Comparison of ENCODE assay signal across 23 mouse cellular contexts in genomic region chr9:15447397-15447796, GRCm38 (mm10). TPM values are rescaled to one million over a fixed set of nuclear protein-coding genes. Genes with fewer than 3 reads are reported as not detected.
DNase-seq lines count a peak whose midpoint lies in the region; ATAC-seq and TF ChIP-seq lines count a peak whose summit lies in the region.
"Had no signal": no experiment of that assay in that cellular context is flagged by ENCODE, and none has a peak within 500 bp of the region (broad histone marks: within the 10 kb centered on the region; RNA-seq: fewer than 3 reads in every experiment).

No protein-coding gene starts in this region.

- no peaks in the 10 kb centered on the region for H3K4me1 ChIP-seq in intestine, embryonic 15.5 days (replicated peaks)
- H3K4me1 ChIP-seq in intestine, embryonic 16.5 days (ENCODE audit: control insufficient read depth, insufficient read depth, low read length): no peaks in the 10 kb centered on the region
- no peaks in the 10 kb centered on the region for H3K4me1 ChIP-seq in intestine, postnatal 0 days (replicated peaks; ENCODE audit: control insufficient read depth, insufficient read depth, low read length)

- no peaks in the 10 kb centered on the region for H3K9me3 ChIP-seq in intestine, embryonic 15.5 days
- H3K9me3 ChIP-seq in intestine, embryonic 16.5 days (ENCODE audit: control insufficient read depth, low read length): no peaks in the 10 kb centered on the region
- no peaks in the 10 kb centered on the region for H3K9me3 ChIP-seq in intestine, postnatal 0 days (ENCODE audit: control insufficient read depth)
- H3K9me3 ChIP-seq: G1E had no signal

- H3K27me3 ChIP-seq in intestine, embryonic 15.5 days (replicated peaks): no peaks in the 10 kb centered on the region
- no peaks in the 10 kb centered on the region for H3K27me3 ChIP-seq in intestine, embryonic 16.5 days (replicated peaks; ENCODE audit: control insufficient read depth, insufficient read depth, low read length)
- H3K27me3 ChIP-seq in intestine, postnatal 0 days (replicated peaks; ENCODE audit: control insufficient read depth, insufficient read depth, low read length): no peaks in the 10 kb centered on the region
- H3K27me3 ChIP-seq: CH12.LX had no signal

- no peak overlapping the region for H3K4me3 ChIP-seq in intestine, embryonic 15.5 days (replicated peaks)
- no peak overlapping the region for H3K4me3 ChIP-seq in intestine, embryonic 16.5 days (ENCODE audit: low read length)
- no peak overlapping the region for H3K4me3 ChIP-seq in intestine, postnatal 0 days (ENCODE audit: low read depth, low read length)

- intact Hi-C loops in heart, postnatal 36 days (cut with DNase I): no loop called here

- WGBS in intestine, embryonic 15.5 days: 50% methylated on average over 2 of the region's 2 CpGs
- WGBS in intestine, embryonic 16.5 days: 69% methylated on average over 2 of the region's 2 CpGs
- 50% methylated on average over 2 of the region's 2 CpGs for WGBS in intestine, postnatal 0 days

- DNase-seq in heart, adult 11 months: peak; percentile 24
- DNase-seq in heart, postnatal 36 days: no peak
- DNase-seq in thymus, postnatal 0 days (ENCODE audit: low spot score): no peak
- DNase-seq in urinary bladder, postnatal 36 days (ENCODE audit: low spot score in 2 of 2): no peak
- no peak for DNase-seq in retina, postnatal 1 day
- DNase-seq: adrenal gland, adult 2 months; adrenal gland, adult 8-10 months; adrenal gland, postnatal 10 days; adrenal gland, postnatal 14 days; adrenal gland, postnatal 25 days; adrenal gland, postnatal 36 days; B cell, adult 2 months; cerebellum, adult 11 months; cerebellum, adult 11-12 months had no signal

- H3K27ac ChIP-seq in intestine, embryonic 15.5 days: no peak overlapping the region
- H3K27ac ChIP-seq in intestine, embryonic 16.5 days (ENCODE audit: low read length): no peak overlapping the region
- no peak overlapping the region for H3K27ac ChIP-seq in intestine, postnatal 0 days (ENCODE audit: low read depth, low read length)

- ATAC-seq in intestine, embryonic 15.5 days: peak; percentile 59; the same call in 1 of the 2 replicates
- ATAC-seq in intestine, embryonic 16.5 days: peak; percentile 64
- 0 out of 2 replicates have a peak, but pooled peaks have one; percentile 25 for ATAC-seq in intestine, postnatal 0 days
- ATAC-seq: activated CD4-positive, CD25-positive, alpha-beta regulatory T cell, adult 4 months; CD4-positive, CD25-positive, alpha-beta regulatory T cell, adult 4 months; Patski had no signal

- no peak for TF ChIP-seq CTCF in intestine, postnatal 0 days (IDR thresholded peaks at IDR 0.05; ENCODE audit: low read depth)

- no peak overlapping the region for H3K4me2 ChIP-seq in intestine, embryonic 15.5 days (replicated peaks)
- H3K4me2 ChIP-seq in intestine, embryonic 16.5 days (ENCODE audit: low read depth, low read length): no peak overlapping the region
- no peak overlapping the region for H3K4me2 ChIP-seq in intestine, postnatal 0 days (replicated peaks; ENCODE audit: low read depth)

- H3K9ac ChIP-seq in intestine, embryonic 15.5 days: no peak overlapping the region
- no peak overlapping the region for H3K9ac ChIP-seq in intestine, embryonic 16.5 days (ENCODE audit: low read depth, low read length)
- H3K9ac ChIP-seq in intestine, postnatal 0 days (ENCODE audit: low read depth, low read length): no peak overlapping the region

- no peaks in the 10 kb centered on the region for H3K36me3 ChIP-seq in intestine, embryonic 15.5 days
- no peaks in the 10 kb centered on the region for H3K36me3 ChIP-seq in intestine, embryonic 16.5 days (ENCODE audit: control insufficient read depth, insufficient read depth, low read length)
- H3K36me3 ChIP-seq in intestine, postnatal 0 days (ENCODE audit: control insufficient read depth, insufficient read depth): no peaks in the 10 kb centered on the region
- H3K36me3 ChIP-seq: G1E had no signal

RNA-seq across cellular contexts. Expression of gene Smco4, which starts 45.8 kb away (rescaled TPM):
- total RNA-seq in heart, postnatal 36 days (2021): 10 to 100 TPM; 22.2 to 24.0 TPM
- polyA plus RNA-seq in intestine, embryonic 15.5 days (2015; fragmentation: Nextera tagmentation; extraction: Ambion mirVana): 3.2 and 4.1 TPM in 2 replicates
- polyA plus RNA-seq in intestine, embryonic 16.5 days (2015; fragmentation: Nextera tagmentation; extraction: Ambion mirVana): 2.5 and 3.4 TPM in 2 replicates
- 4.3 and 5.2 TPM in 2 replicates for polyA plus RNA-seq in intestine, postnatal 0 days (2015; fragmentation: Nextera tagmentation; extraction: Ambion mirVana)
- 2.3 and 2.4 TPM in 2 replicates for polyA plus RNA-seq in thymus, postnatal 0 days (2015; fragmentation: Nextera tagmentation; extraction: Ambion mirVana)
- total RNA-seq: MEL had no signal
- polyA plus RNA-seq: G1E had no signal
